Mouse (Mus musculus): ENCODE measurements around the gene Pld2. TPM values are rescaled to one million over a fixed set of nuclear protein-coding genes. Genes with fewer than 3 reads are reported as not detected.
"Not testable (repeated sequence)": the region's sequence is repeated elsewhere in the genome, so short reads cannot be mapped to it uniquely, and the experiment has no call there.

The Pld2 gene
- polyA plus RNA-seq, 1 experiment: 4.0 TPM

GRCm38 (mm10) chr11:70562287-70562994, 22.6 kb downstream of the Pld2 start, which contains the start of gene Mink1:
Gene Mink1 (plus strand): TSS chr11:70562881.
- peak within 1 kb of the TSS; percentile 91 for H3K4me3 ChIP-seq (replicated peaks; ENCODE audit: control insufficient read depth, low read depth, low read length)
- WGBS: under 1% methylated on average over 54 of the region's 57 CpGs
- H3K4me1 ChIP-seq (ENCODE audit: control insufficient read depth, insufficient read depth, low read length): no peaks in the 10 kb centered on the region; the same call in 1 of the 2 replicates
- TF ChIP-seq POLR2A (IDR thresholded peaks at IDR 0.05; ENCODE audit: borderline replicate concordance, control insufficient read depth, low read depth, low read length): peak; percentile 18; the same call in 1 of the 2 replicates
- no peak for TF ChIP-seq CTCF (IDR thresholded peaks at IDR 0.05; ENCODE audit: control insufficient read depth, insufficient read depth, low read length)
- peak within 1 kb of the TSS; percentile 29; the same call in 1 of the 2 replicates for H3K27ac ChIP-seq (ENCODE audit: control insufficient read depth, insufficient read depth, low read depth, low read length, poor library complexity)

DNA sequence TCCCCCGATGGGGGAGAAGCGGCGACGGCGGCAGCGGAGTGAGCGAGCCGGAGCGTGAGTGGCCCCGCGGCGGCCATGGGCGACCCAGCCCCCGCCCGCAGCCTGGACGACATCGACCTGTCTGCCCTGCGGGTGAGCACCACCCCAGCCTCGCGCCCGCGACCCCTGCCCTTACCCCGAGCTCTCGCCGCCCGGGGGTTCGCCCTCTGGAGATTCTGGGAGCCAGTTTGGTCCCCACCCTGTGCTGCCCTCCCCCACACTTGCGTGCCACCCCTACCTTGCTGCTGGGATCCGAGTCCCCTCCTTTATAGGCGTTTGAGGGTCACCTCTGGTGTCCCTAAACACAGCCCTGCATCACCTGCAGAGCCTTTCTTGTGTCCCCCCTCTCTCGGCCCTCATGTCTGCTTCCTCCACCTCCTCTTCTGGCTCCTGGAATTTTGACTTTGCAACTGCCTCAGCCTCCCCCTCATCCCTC, 23.2 kb downstream of the Pld2 start:
- WGBS: under 1% methylated on average over 26 of the region's 31 CpGs
- Histone ChIP-seq H3K4me1 (ENCODE audit: control insufficient read depth, insufficient read depth, low read length) (no peaks in the 10 kb centered on the region; the same call in 1 of the 2 replicates), H3K27ac (ENCODE audit: control insufficient read depth, insufficient read depth, low read depth, low read length, poor library complexity) (peak overlapping the region; percentile 29; the same call in 1 of the 2 replicates), H3K4me3 (replicated peaks; ENCODE audit: control insufficient read depth, low read depth, low read length) (peak overlapping the region; percentile 91)
- TF ChIP-seq POLR2A (IDR thresholded peaks at IDR 0.05; ENCODE audit: borderline replicate concordance, control insufficient read depth, low read depth, low read length) (no peak), CTCF (IDR thresholded peaks at IDR 0.05; ENCODE audit: control insufficient read depth, insufficient read depth, low read length) (no peak)

DNA sequence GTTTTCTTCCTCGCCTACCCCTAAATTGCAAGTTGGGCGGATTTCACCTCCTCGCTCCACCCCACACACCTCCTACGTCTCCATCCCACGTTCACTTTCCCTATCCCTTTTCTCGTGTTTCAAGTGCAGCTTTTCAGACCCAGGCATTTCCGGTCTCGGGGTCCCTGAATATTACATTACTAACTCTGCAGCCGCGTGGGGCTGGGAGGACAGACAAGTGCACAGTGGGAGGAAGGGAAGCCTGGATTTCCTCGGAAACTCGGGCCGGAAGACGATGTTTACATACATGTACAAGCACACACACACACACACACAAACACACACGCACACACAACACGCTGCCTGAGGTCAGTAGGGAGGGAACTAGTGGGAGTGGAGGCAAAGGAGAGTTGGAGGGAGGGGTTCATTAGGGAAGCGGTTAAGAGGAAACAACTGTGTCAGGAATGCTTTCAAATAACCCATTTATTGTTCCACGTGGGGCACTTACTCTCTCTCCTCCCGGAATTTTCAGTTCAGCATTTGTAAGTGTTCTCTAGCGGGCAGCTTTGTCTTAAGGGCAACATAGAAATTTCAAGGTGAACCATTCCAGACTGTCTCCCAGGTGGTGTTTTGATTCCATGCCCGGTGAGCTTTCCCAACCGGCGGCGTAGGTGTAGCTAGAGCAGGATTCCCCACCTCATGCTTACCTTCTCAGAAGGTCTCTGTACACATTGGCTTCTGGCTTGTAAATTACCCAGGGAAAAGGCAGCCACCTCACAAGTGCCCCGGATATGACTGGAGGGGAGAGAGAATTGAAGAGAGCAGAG, 23.8 kb downstream of the Pld2 start:
- WGBS: 2% methylated on average over 25 of the region's 25 CpGs
- TF ChIP-seq POLR2A (IDR thresholded peaks at IDR 0.05; ENCODE audit: borderline replicate concordance, control insufficient read depth, low read depth, low read length) (no peak), CTCF (IDR thresholded peaks at IDR 0.05; ENCODE audit: control insufficient read depth, insufficient read depth, low read length) (no peak)
- no peak overlapping the region for H3K27ac ChIP-seq (ENCODE audit: control insufficient read depth, insufficient read depth, low read depth, low read length, poor library complexity)
- peak overlapping the region; percentile 91 for H3K4me3 ChIP-seq (replicated peaks; ENCODE audit: control insufficient read depth, low read depth, low read length)
- no peaks in the 10 kb centered on the region; the same call in 1 of the 2 replicates for H3K4me1 ChIP-seq (ENCODE audit: control insufficient read depth, insufficient read depth, low read length)

DNA sequence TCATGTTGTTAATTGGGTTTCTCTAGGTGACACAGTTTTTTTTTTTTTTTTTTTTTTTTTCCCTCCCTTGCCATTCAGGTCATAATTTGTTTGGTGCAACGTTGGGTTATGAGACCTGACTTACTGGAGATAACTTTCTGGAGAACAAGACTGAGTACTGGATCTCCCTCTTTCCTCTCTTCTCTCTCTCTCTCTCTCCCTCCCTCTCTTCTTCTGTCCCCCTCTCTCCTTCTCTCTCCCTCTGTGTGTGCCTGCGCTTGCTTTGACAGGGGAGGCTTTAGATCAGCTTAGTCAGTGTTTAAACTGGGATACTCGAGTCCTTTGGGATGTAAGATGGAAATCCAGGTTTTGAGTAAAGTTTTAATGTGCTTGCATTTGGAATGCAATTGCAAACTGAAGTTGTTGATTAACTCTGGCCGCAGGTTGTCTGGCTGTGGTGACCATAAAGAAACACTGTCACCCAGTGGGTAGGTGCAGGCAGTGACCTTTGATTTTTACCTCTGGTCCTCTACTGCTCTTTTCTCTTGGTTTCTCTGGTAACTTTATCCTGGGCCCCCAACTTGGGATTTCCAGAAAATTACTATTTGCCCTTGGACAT, 24.5 kb downstream of the Pld2 start:
- Histone ChIP-seq H3K27ac (ENCODE audit: control insufficient read depth, insufficient read depth, low read depth, low read length, poor library complexity) (no peak overlapping the region), H3K4me1 (ENCODE audit: control insufficient read depth, insufficient read depth, low read length) (no peaks in the 10 kb centered on the region; the same call in 1 of the 2 replicates), H3K4me3 (replicated peaks; ENCODE audit: control insufficient read depth, low read depth, low read length) (no peak overlapping the region)
- WGBS: 54% methylated on average over 4 of the region's 4 CpGs
- TF ChIP-seq CTCF (IDR thresholded peaks at IDR 0.05; ENCODE audit: control insufficient read depth, insufficient read depth, low read length) (no peak), POLR2A (IDR thresholded peaks at IDR 0.05; ENCODE audit: borderline replicate concordance, control insufficient read depth, low read depth, low read length) (no peak)

DNA sequence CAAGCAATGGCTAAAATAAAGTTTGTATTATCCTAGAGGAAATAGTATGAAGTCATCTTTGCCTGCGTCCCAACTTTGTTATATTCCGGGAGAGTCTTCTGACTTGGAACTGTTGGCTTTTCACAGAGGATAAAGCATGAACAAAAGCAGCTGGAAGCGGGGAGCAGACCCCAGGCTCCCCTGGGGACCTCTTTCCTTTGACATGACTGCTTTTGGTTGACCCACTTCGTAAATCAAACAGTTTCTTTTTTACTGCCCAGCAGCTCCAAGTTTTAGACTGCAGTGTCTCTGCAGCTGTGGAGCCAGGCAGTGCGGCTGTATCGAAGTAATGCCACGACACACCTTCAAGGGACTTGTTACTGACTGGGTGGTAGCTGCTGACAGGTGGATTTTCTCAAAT, 26.7 kb downstream of the Pld2 start:
- 80% methylated on average over 7 of the region's 7 CpGs for WGBS
- no peak for TF ChIP-seq CTCF (IDR thresholded peaks at IDR 0.05; ENCODE audit: control insufficient read depth, insufficient read depth, low read length)
- no peak for TF ChIP-seq POLR2A (IDR thresholded peaks at IDR 0.05; ENCODE audit: borderline replicate concordance, control insufficient read depth, low read depth, low read length)

DNA sequence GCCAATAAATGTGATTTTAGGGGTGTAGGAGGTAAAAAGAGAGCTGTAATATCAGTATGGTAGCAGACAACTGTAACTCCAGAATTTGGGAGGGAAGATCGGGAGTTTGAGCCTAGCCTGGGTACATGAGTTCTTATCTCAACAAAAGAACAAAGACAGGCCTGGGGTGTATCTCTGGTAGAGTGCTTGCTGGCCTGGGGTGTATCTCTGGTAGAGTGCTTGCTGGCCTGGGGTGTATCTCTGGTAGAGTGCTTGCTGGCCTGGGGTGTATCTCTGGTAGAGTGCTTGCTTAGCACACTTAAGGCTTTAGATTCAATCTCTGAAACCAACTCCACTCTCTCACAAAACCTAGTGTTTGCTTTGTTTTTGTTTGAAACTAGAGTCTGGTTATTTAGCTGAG, 30.8 kb downstream of the Pld2 start:
- not testable (repeated sequence) for H3K4me3 ChIP-seq (replicated peaks; ENCODE audit: control insufficient read depth, low read depth, low read length); H3K4me1 ChIP-seq (ENCODE audit: control insufficient read depth, insufficient read depth, low read length); H3K27ac ChIP-seq (ENCODE audit: control insufficient read depth, insufficient read depth, low read depth, low read length, poor library complexity)
- 56% methylated on average over 1 of the region's 1 CpGs for WGBS

More for the DNA sequence above, 26.7 kb downstream of the Pld2 start:
- Histone ChIP-seq H3K27ac (ENCODE audit: control insufficient read depth, insufficient read depth, low read depth, low read length, poor library complexity) (no peak overlapping the region), H3K4me1 (ENCODE audit: control insufficient read depth, insufficient read depth, low read length) (no peaks in the 10 kb centered on the region; the same call in 1 of the 2 replicates), H3K4me3 (replicated peaks; ENCODE audit: control insufficient read depth, low read depth, low read length) (no peak overlapping the region)

DNA sequence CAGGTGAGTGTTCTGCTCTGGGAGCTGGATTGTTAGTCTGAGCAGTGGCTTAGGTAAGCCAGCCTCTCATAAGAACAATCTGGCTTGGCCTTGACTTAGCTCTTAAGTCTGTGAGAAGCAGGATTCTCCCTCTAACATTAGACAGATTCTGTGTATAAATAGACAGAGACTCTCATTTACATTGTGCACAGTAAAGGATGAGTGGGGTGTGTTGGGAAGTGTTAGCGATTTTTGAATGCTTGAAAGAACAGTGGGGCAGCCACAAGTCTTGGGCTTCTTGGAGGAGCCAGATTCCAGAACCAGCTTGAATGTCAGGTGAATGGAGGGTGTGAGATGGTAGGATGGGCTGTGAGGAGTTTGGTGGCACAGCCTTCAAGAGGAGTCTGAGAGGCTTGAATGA, 31.8 kb downstream of the Pld2 start:
- Histone ChIP-seq H3K4me1 (ENCODE audit: control insufficient read depth, insufficient read depth, low read length) (no peaks in the 10 kb centered on the region; the same call in 1 of the 2 replicates), H3K27ac (ENCODE audit: control insufficient read depth, insufficient read depth, low read depth, low read length, poor library complexity) (no peak overlapping the region), H3K4me3 (replicated peaks; ENCODE audit: control insufficient read depth, low read depth, low read length) (no peak overlapping the region)
- WGBS: 80% methylated on average over 1 of the region's 1 CpGs
- no peak for TF ChIP-seq CTCF (IDR thresholded peaks at IDR 0.05; ENCODE audit: control insufficient read depth, insufficient read depth, low read length)
- TF ChIP-seq POLR2A (IDR thresholded peaks at IDR 0.05; ENCODE audit: borderline replicate concordance, control insufficient read depth, low read depth, low read length): no peak
